Mouse (Mus musculus) bone marrow, adult 2 months (tissue): ENCODE data around the gene Tmem232.

Experiments
- CTCF ChIP-seq: fragments of 200-500 bp; IDR thresholded peaks from 2 replicates; pipeline ENCODE4 v1.5.1; 2011; ENCODE audit warnings: low read length, control low read depth; ENCODE audit not compliant: control insufficient read depth, insufficient read depth
- POLR2A ChIP-seq: fragments of 200-500 bp; IDR thresholded peaks from 2 replicates; pipeline ENCODE4 v1.6.1; 2011; ENCODE audit warnings: low read depth, mild to moderate bottlenecking, control low read depth, low read length, borderline replicate concordance; ENCODE audit not compliant: control insufficient read depth

GRCm38 (mm10) chr17:65325249-65325648, 215.3 kb downstream of the Tmem232 start:
- TF ChIP-seq CTCF (peak; percentile 48), POLR2A (no peak)
